Mouse (Mus musculus): ENCODE measurements at regions not wholly inside any gene's neighbourhood (a gene's known extent, or its start where the extent isn't known, plus 50 kb on each side); places are given as distances from the start of the nearest gene placed in this dataset.

DNA sequence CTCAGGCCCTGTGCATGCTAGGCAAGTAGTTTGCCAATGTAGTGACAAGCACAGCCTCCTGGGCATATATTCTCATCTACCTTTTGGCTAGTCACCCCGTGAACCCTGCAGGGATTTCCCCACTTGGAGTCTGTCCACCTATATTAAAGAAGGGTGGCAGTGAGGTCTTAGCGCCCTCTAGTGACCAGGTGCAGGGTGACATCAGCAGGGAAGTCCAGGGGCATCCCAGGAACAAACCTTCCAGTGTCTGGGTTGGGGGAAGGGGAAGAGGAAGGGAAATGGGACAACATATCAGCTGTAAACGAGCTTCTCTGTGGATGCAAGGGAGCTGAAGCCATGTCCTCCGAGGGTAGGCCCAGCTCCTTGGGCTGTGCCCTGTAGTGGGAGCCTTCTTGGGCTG, 245.7 kb upstream of the Mocs1 start:
- TF ChIP-seq CTCF (IDR thresholded peaks at IDR 0.05) = peak; percentile 83
- no peak for TF ChIP-seq POLR2A (IDR thresholded peaks at IDR 0.05; ENCODE audit: insufficient read depth, low read depth, low read length)
